Mouse (Mus musculus): ENCODE measurements around the gene Ntrk2.

The Ntrk2 gene

DNA sequence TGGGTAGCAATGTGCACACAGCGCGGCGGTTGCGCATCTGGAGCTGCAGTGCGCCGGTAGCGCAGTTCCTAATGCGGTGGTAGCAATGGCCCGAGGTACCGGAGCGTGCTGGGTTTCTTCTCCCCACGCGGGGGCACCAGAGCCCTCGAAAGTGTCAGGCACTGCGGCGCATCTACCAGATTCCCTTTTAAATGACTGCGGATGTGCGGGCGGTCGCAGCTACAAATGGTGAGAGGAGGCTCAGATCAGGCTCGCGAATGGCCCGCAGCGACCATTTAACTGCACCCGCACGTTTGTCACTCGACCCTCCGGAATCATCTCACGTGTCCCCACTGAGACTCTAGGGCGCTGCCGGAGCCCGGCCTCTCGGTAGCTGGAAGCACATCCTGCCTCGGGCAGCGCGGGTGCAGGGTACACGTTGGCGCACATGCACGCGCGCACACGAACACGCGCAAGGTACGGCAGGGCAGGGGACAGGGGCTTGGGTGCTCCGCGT, at the start of gene Ntrk2:
Gene Ntrk2, plus strand, starts transcription at position 173 of the 496 bp plus-strand sequence.
- ATAC-seq (ENCODE audit: insufficient number of reproducible peaks, low FRiP score, low TSS enrichment) = peak; percentile 67

GRCm38 (mm10) chr13:58761003-58761630, 45.3 kb upstream of the Ntrk2 start:
- no peak for ATAC-seq (ENCODE audit: insufficient number of reproducible peaks, low FRiP score, low TSS enrichment)

GRCm38 (mm10) chr13:58768258-58768657, 38.1 kb upstream of the Ntrk2 start:
- ATAC-seq (ENCODE audit: insufficient number of reproducible peaks, low FRiP score, low TSS enrichment) = no peak

DNA sequence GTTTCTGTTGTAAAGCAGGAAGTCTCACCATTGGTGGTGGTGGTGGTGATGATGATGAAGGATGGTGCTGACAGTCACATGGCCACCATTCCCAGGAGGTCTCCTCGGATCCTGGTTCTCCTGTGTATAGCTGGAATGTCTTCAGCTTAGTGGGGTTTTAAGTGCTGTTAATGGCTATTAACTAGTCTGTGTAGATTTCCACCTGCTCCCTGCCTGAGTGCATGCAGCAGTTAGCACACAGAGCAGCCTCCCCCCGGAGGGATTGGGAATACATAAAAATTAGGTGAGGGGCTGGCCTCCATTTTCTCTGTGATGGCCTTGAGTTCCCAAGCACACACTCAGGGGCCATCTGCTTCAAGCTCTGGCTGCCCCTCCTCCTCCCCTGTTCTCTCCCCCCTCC, 36.9 kb upstream of the Ntrk2 start:
- ATAC-seq (ENCODE audit: insufficient number of reproducible peaks, low FRiP score, low TSS enrichment) = no peak

GRCm38 (mm10) chr13:58779261-58779660, 27.1 kb upstream of the Ntrk2 start:
- ATAC-seq (ENCODE audit: insufficient number of reproducible peaks, low FRiP score, low TSS enrichment) = no peak

DNA sequence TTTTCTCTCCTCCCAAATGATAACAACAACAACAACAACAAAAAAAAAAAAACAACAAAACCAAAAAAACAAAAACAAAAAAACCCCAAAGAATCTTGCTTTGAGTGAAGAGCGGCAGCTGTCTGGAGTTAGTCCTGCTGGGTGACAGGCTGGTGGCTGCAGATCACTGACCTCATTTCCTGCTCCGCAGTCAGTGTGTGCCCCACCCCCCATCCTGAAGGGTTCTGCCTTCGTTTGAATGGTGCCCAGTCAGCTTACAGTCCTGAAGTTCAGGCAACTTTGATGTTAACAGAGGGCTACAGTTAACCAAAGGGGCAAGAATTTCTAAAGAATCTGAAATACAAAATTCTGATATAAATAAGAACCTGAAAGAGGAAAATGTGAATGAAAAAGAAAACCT, 19.9 kb upstream of the Ntrk2 start:
- ATAC-seq (ENCODE audit: insufficient number of reproducible peaks, low FRiP score, low TSS enrichment) = peak; percentile 89; the same call in 1 of the 2 replicates

DNA sequence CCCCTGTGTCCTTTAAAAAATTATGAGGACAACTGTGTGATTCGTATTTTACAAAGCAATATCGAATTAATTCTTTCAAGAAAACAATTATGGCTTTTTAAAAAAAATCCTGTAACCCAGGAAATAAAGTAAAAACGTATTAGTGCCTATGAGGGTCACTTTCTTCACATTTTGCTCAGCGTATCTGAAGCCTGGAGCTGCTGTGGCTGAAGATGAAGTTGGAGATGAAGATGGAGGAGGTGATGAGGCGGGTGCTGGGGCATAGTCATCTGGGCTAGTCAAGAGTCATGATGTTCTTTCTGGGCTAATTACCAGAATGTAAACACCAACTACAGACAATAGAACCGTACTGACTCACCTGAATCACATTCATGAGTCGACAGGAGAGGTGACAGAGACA, 15.6 kb upstream of the Ntrk2 start:
- no peak for ATAC-seq (ENCODE audit: insufficient number of reproducible peaks, low FRiP score, low TSS enrichment)

GRCm38 (mm10) chr13:58797386-58797785, 9.0 kb upstream of the Ntrk2 start:
- ATAC-seq (ENCODE audit: insufficient number of reproducible peaks, low FRiP score, low TSS enrichment) = no peak

GRCm38 (mm10) chr13:58801291-58801690, 5.1 kb upstream of the Ntrk2 start:
- no peak for ATAC-seq (ENCODE audit: insufficient number of reproducible peaks, low FRiP score, low TSS enrichment)

- ATAC-seq (ENCODE audit: insufficient number of reproducible peaks, low FRiP score, low TSS enrichment) = no peak
Measured at GRCm38 (mm10) chr13:58803882-58804281, 2.5 kb upstream of the Ntrk2 start.

DNA sequence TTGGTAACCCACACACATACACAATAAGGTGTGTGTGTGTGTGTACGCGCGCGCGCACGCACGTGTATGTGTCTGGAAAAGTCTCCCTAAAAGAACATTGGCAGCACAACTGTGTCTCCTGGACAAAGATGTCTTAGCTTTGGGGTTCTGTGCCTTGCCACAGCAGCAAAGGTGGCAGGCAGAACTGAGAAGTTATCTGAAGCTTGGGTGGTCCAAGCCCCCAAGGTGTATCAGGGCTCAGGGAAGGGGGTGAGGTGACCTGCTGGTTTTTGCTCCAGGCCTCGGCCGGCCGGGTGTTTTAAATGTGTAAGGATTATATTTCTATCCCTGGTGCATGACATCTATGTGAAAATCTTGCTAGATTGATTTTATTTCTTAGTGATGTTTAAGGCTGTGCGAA, 536 bp upstream of the Ntrk2 start:
- ATAC-seq (ENCODE audit: insufficient number of reproducible peaks, low FRiP score, low TSS enrichment) = no peak

DNA sequence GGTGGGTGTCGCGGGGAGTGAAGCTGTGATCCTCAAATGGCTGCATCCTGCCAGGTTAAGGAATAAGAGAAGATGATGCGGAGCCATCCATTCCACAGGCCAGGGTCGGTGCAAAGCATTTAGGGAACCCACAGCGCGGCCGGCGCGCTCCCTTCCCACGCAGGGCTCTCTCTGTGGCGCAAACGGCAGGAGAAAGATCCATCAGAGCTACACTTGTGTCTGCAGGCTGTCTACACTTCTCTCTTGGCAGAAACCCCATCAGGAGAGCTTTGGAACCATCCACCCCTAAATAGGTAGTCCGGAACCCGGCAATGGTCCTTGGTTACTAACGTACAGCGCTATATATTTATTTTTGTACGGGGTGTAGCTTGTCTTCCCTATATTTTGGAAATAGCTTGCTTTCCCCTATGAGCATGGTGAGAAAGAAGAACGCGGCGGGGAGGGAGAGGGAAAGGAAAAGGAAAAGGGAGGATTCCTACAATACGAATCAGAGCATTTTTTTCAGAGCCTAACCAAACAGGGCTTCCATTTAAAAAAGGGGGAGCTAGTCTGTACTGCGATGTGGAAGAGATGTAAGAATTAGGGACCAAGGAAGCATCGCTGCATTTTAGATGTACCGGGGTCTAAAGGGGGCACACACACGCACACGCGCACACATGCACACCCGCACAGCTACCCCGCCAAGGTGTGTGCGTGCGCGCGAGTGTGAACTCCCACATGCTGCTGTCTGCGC, 693 bp downstream of the Ntrk2 start:
- ATAC-seq (ENCODE audit: insufficient number of reproducible peaks, low FRiP score, low TSS enrichment) = peak; percentile 36

DNA sequence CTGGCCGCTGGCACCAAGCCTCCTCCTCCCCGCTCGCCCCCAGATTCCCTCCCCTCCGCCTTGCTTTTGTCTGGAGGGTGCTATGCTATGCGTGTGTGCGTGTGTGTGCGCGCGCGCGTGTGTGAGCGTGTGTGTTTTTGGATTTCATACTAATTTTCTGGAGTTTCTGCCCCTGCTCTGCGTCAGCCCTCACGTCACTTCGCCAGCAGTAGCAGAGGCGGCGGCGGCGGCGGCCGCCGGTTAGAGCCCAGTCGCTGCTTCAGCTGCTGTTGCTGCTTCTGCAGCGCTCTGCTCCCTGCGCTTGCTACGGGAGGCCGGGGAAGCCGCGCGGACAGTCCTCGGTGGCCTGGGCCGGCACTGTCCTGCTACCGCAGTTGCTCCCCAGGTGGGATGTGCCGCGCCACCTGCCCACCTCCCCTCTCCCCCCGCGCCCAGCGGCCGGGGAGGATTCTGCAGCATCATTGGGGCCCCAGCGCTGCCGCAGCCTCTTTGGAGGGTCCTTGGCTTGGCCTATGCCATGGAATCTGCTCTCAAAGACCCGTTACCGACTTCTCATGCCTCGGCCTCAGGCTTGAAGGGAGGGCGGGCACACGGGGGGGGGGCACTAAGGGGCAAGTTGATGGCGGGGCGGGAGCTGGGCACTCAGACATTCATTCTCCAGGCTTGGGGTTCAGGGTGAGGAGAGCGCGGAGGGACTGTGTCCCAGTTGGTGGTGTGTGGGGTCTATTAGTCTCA, 1.4 kb downstream of the Ntrk2 start:
- ATAC-seq (ENCODE audit: insufficient number of reproducible peaks, low FRiP score, low TSS enrichment) = peak; percentile 26

GRCm38 (mm10) chr13:58808381-58808821, 2.0 kb downstream of the Ntrk2 start:
- ATAC-seq (ENCODE audit: insufficient number of reproducible peaks, low FRiP score, low TSS enrichment) = peak; percentile 17; the same call in 1 of the 2 replicates

- no peak for ATAC-seq (ENCODE audit: insufficient number of reproducible peaks, low FRiP score, low TSS enrichment)
Measured at GRCm38 (mm10) chr13:58809930-58810329, 3.6 kb downstream of the Ntrk2 start.

- no peak for ATAC-seq (ENCODE audit: insufficient number of reproducible peaks, low FRiP score, low TSS enrichment)
Measured at GRCm38 (mm10) chr13:58824752-58825151, 18.4 kb downstream of the Ntrk2 start.

GRCm38 (mm10) chr13:58826356-58827197, 20.2 kb downstream of the Ntrk2 start:
- peak; percentile 69; the same call in 1 of the 2 replicates for ATAC-seq (ENCODE audit: insufficient number of reproducible peaks, low FRiP score, low TSS enrichment)

DNA sequence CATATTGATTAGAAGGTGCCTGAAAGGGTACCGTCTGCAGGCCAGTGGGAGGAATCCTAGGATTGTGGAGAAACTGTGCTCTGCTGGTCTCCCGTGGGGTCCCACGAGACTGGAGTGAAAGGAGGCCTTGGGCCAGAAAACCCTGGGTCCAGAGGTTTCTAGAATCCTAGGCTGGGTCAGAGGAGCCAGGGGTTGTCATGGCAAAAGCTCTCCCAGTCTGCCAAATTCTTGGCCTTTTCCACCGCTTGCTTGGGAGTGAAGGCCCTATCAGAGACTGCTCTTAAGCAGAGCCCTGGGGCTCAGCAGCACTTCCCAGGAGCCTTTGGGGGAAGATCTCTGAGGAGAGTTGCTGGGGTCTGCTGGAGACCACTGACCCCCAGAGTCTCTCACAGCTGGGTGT, 25.6 kb downstream of the Ntrk2 start:
- no peak for ATAC-seq (ENCODE audit: insufficient number of reproducible peaks, low FRiP score, low TSS enrichment)

DNA sequence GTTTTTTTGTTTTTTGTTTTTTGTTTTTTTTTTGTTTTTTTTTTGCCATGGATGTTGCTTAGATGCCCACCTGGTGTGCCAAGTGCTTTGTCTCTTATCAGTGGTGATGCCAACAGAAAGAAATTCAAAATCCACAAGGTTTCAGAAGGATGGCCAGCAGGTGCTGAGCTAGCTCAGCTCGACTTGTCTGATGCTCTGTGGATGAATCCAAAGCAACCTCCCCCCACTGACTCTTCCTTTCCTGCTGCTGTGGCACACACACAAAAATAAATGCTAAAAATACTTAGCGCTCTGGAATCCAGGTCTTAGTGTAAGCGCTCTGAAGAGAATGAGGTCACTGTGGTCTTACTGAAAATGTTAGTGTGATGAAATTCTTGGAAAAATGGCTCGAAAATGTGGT, 28.4 kb downstream of the Ntrk2 start:
- peak; percentile 71 for ATAC-seq (ENCODE audit: insufficient number of reproducible peaks, low FRiP score, low TSS enrichment)

- ATAC-seq (ENCODE audit: insufficient number of reproducible peaks, low FRiP score, low TSS enrichment) = no peak
Measured at GRCm38 (mm10) chr13:58836891-58837290, 30.5 kb downstream of the Ntrk2 start.
